In genomic region chr6:83153038-83153437, GRCm38 (mm10) we compare ENCODE assay signal across 30 mouse cellular contexts. TPM values are rescaled to one million over a fixed set of nuclear protein-coding genes. Genes with fewer than 3 reads are reported as not detected.
DNase-seq lines count a peak whose midpoint lies in the region; ATAC-seq lines count a peak whose summit lies in the region.
"Had no signal": no experiment of that assay in that cellular context is flagged by ENCODE, and none has a peak within 500 bp of the region (broad histone marks: within the 10 kb centered on the region; RNA-seq: fewer than 3 reads in every experiment).

No protein-coding gene starts in this region.

- H3K4me3 ChIP-seq in heart, embryonic 14.5 days (ENCODE audit: control insufficient read depth in 1 of 2, insufficient read depth in 1 of 2, low read depth in 1 of 2, low read length in 2 of 2): no peak overlapping the region
- H3K4me3 ChIP-seq in heart, embryonic 11.5 days (ENCODE audit: low read depth, low read length): no peak overlapping the region
- H3K4me3 ChIP-seq in liver, embryonic 16.5 days (ENCODE audit: low read depth, low read length): no peak overlapping the region
- no peak overlapping the region for H3K4me3 ChIP-seq in liver, embryonic 11.5 days (ENCODE audit: low read depth, low read length)
- no peak overlapping the region for H3K4me3 ChIP-seq in limb, embryonic 11.5 days (ENCODE audit: low read depth, low read length)
- H3K4me3 ChIP-seq: embryonic facial prominence, embryonic 12.5 days; embryonic facial prominence, embryonic 15.5 days; gastrocnemius, adult 2 months; heart, embryonic 10.5 days; heart, embryonic 15.5 days; hindbrain, embryonic 10.5 days; hindbrain, embryonic 13.5 days had no signal

- no peak overlapping the region for H3K4me2 ChIP-seq in heart, embryonic 14.5 days (ENCODE audit: low read length)
- no peak overlapping the region for H3K4me2 ChIP-seq in heart, embryonic 11.5 days
- H3K4me2 ChIP-seq in liver, embryonic 16.5 days (ENCODE audit: low read depth, low read length): no peak overlapping the region
- H3K4me2 ChIP-seq in liver, embryonic 11.5 days: no peak overlapping the region
- H3K4me2 ChIP-seq in limb, embryonic 11.5 days (ENCODE audit: low read depth, severe bottlenecking): no peak overlapping the region
- H3K4me2 ChIP-seq: embryonic facial prominence, embryonic 12.5 days; embryonic facial prominence, embryonic 15.5 days; heart, embryonic 15.5 days; hindbrain, embryonic 13.5 days had no signal

- no peak for DNase-seq in liver, embryonic 11.5 days (ENCODE audit: low spot score)
- DNase-seq in limb, embryonic 11.5 days (ENCODE audit: low spot score): peak; percentile 25
- no peak for DNase-seq in cerebellum, postnatal 36 days
- DNase-seq: adrenal gland, postnatal 10 days; adrenal gland, postnatal 36 days; B cell, adult 2 months; cerebellum, adult 18-20 months; cerebellum, adult 9-10 months; cerebellum, postnatal 14 days; forebrain, postnatal 0 days; gastrocnemius, adult 2 months; gastrocnemius, postnatal 14 days; heart, adult 18-20 months; heart, postnatal 10 days; heart, postnatal 36 days had no signal

- H3K27ac ChIP-seq in heart, embryonic 14.5 days (replicated peaks in 1 of 2; ENCODE audit: control insufficient read depth in 1 of 2, insufficient read depth in 1 of 2, low read depth in 2 of 2, low read length in 2 of 2): no peak overlapping the region
- H3K27ac ChIP-seq in heart, embryonic 11.5 days (ENCODE audit: low read depth, low read length): no peak overlapping the region
- no peak overlapping the region for H3K27ac ChIP-seq in liver, embryonic 16.5 days (ENCODE audit: low read length)
- no peak overlapping the region for H3K27ac ChIP-seq in liver, embryonic 11.5 days (ENCODE audit: low read depth, low read length)
- no peak overlapping the region for H3K27ac ChIP-seq in limb, embryonic 11.5 days (replicated peaks; ENCODE audit: low read depth, low read length)
- H3K27ac ChIP-seq: embryonic facial prominence, embryonic 12.5 days; embryonic facial prominence, embryonic 15.5 days; gastrocnemius, adult 2 months; heart, embryonic 10.5 days; heart, embryonic 15.5 days; hindbrain, embryonic 10.5 days; hindbrain, embryonic 13.5 days had no signal

- no peak overlapping the region for H3K9ac ChIP-seq in heart, embryonic 14.5 days (ENCODE audit: low read length)
- H3K9ac ChIP-seq in heart, embryonic 11.5 days (ENCODE audit: low read depth, low read length): no peak overlapping the region
- H3K9ac ChIP-seq in liver, embryonic 16.5 days (ENCODE audit: low read depth, low read length): no peak overlapping the region
- no peak overlapping the region for H3K9ac ChIP-seq in liver, embryonic 11.5 days (ENCODE audit: low read depth, low read length)
- no peak overlapping the region for H3K9ac ChIP-seq in limb, embryonic 11.5 days (ENCODE audit: low read length)
- H3K9ac ChIP-seq: embryonic facial prominence, embryonic 12.5 days; embryonic facial prominence, embryonic 15.5 days; forebrain, postnatal 0 days; heart, embryonic 15.5 days; hindbrain, embryonic 13.5 days had no signal

- peaks cover 5% of the 10 kb centered on the region in 2 experiments; a peak in 2 of 4 replicates for H3K4me1 ChIP-seq in heart, embryonic 14.5 days (ENCODE audit: control insufficient read depth in 2 of 2, insufficient read depth in 2 of 2, low read length in 2 of 2)
- peaks cover 12% of the 10 kb centered on the region for H3K4me1 ChIP-seq in heart, embryonic 11.5 days (ENCODE audit: control insufficient read depth, insufficient read depth, low read length)
- H3K4me1 ChIP-seq in liver, embryonic 16.5 days (ENCODE audit: control insufficient read depth, low read depth, low read length): peaks cover 6% of the 10 kb centered on the region
- peaks cover 10% of the 10 kb centered on the region; the same call in 1 of the 2 replicates for H3K4me1 ChIP-seq in liver, embryonic 11.5 days (replicated peaks; ENCODE audit: control insufficient read depth, insufficient read depth, low read length)
- H3K4me1 ChIP-seq in limb, embryonic 11.5 days (ENCODE audit: control insufficient read depth, insufficient read depth, low read length): peaks cover 7% of the 10 kb centered on the region; the same call in 1 of the 2 replicates

- H3K27me3 ChIP-seq in heart, embryonic 14.5 days (ENCODE audit: control insufficient read depth, insufficient read depth, low read length): no peaks in the 10 kb centered on the region
- H3K27me3 ChIP-seq in heart, embryonic 11.5 days (ENCODE audit: control insufficient read depth, insufficient read depth, low read length): peaks cover 3% of the 10 kb centered on the region; the same call in 1 of the 2 replicates
- H3K27me3 ChIP-seq in liver, embryonic 16.5 days (ENCODE audit: control insufficient read depth, insufficient read depth, low read depth, low read length): peaks cover 15% of the 10 kb centered on the region
- peaks cover 24% of the 10 kb centered on the region for H3K27me3 ChIP-seq in liver, embryonic 11.5 days (replicated peaks; ENCODE audit: control insufficient read depth, insufficient read depth, low read length)
- H3K27me3 ChIP-seq in limb, embryonic 11.5 days (ENCODE audit: control insufficient read depth, insufficient read depth, low read length): no peaks in the 10 kb centered on the region
- H3K27me3 ChIP-seq: CH12.LX; embryonic facial prominence, embryonic 12.5 days; embryonic facial prominence, embryonic 15.5 days; hindbrain, embryonic 13.5 days; Patski had no signal

- peaks cover 40% of the 10 kb centered on the region for H3K36me3 ChIP-seq in heart, embryonic 14.5 days (ENCODE audit: control insufficient read depth, insufficient read depth, low read length)
- H3K36me3 ChIP-seq in heart, embryonic 11.5 days (ENCODE audit: control insufficient read depth, insufficient read depth, low read length): peaks cover 6% of the 10 kb centered on the region; the same call in 1 of the 2 replicates
- no peaks in the 10 kb centered on the region for H3K36me3 ChIP-seq in liver, embryonic 16.5 days (ENCODE audit: control insufficient read depth, insufficient read depth)
- peaks cover 3% of the 10 kb centered on the region; the same call in 1 of the 2 replicates for H3K36me3 ChIP-seq in liver, embryonic 11.5 days (ENCODE audit: control insufficient read depth, insufficient read depth, low read length)
- peaks cover 2% of the 10 kb centered on the region; the same call in 1 of the 2 replicates for H3K36me3 ChIP-seq in limb, embryonic 11.5 days (ENCODE audit: control insufficient read depth, insufficient read depth, low read length)

- H3K9me3 ChIP-seq in heart, embryonic 14.5 days (ENCODE audit: control insufficient read depth, low read length): no peaks in the 10 kb centered on the region
- no peaks in the 10 kb centered on the region for H3K9me3 ChIP-seq in heart, embryonic 11.5 days (replicated peaks; ENCODE audit: control insufficient read depth, low read length)
- H3K9me3 ChIP-seq in liver, embryonic 16.5 days (replicated peaks; ENCODE audit: control insufficient read depth, low read length): no peaks in the 10 kb centered on the region
- H3K9me3 ChIP-seq in liver, embryonic 11.5 days (ENCODE audit: control insufficient read depth, low read length): no peaks in the 10 kb centered on the region
- H3K9me3 ChIP-seq in limb, embryonic 11.5 days (ENCODE audit: control insufficient read depth, low read length): no peaks in the 10 kb centered on the region
- H3K9me3 ChIP-seq: embryonic facial prominence, embryonic 12.5 days; embryonic facial prominence, embryonic 15.5 days; G1E; heart, embryonic 10.5 days; heart, embryonic 15.5 days; hindbrain, embryonic 10.5 days; hindbrain, embryonic 13.5 days had no signal

- ATAC-seq in heart, embryonic 14.5 days (ENCODE audit: insufficient number of reproducible peaks, insufficient read depth, low FRiP score, low read depth): peak; percentile 15; the same call in 1 of the 2 replicates
- no peak for ATAC-seq in heart, embryonic 11.5 days (replicated peaks; ENCODE audit: insufficient number of reproducible peaks, low FRiP score, low TSS enrichment)
- 0 out of 2 replicates have a peak, but pooled peaks have one; percentile 30 for ATAC-seq in liver, embryonic 16.5 days (ENCODE audit: low read depth)
- no peak for ATAC-seq in liver, embryonic 11.5 days (replicated peaks; ENCODE audit: low FRiP score)
- ATAC-seq in limb, embryonic 11.5 days (ENCODE audit: insufficient number of reproducible peaks, low FRiP score, low TSS enrichment, low read depth): no peak
- ATAC-seq: forebrain, embryonic 14.5 days; forebrain, postnatal 0 days; hindbrain, embryonic 16.5 days; inflammation-experienced regulatory T-cells, adult 6 months; Patski had no signal

- 84% methylated on average over 12 of the region's 12 CpGs for WGBS in heart, embryonic 14.5 days
- WGBS in heart, embryonic 11.5 days (ENCODE audit: insufficient replicate concordance): 85% methylated on average over 12 of the region's 12 CpGs
- 72% methylated on average over 12 of the region's 12 CpGs for WGBS in liver, embryonic 16.5 days (ENCODE audit: insufficient replicate concordance)
- 88% methylated on average over 12 of the region's 12 CpGs for WGBS in liver, embryonic 11.5 days
- WGBS in limb, embryonic 11.5 days: 85% methylated on average over 12 of the region's 12 CpGs

RNA-seq across cellular contexts. Expression of gene Wdr54, which starts 3.2 kb away (rescaled TPM):
- 6.0 and 6.2 TPM in 2 replicates for polyA plus RNA-seq in heart, embryonic 14.5 days (2014; fragmentation: Nextera tagmentation; extraction: Ambion mirVana)
- 4.5 and 6.9 TPM in 2 replicates for polyA plus RNA-seq in heart, embryonic 11.5 days (2014; fragmentation: Nextera tagmentation; extraction: Ambion mirVana)
- polyA plus RNA-seq in liver, embryonic 16.5 days (2015; fragmentation: Nextera tagmentation; extraction: Ambion mirVana): 0.39 and 0.85 TPM in 2 replicates
- polyA plus RNA-seq in liver, embryonic 11.5 days (2014; fragmentation: Nextera tagmentation; extraction: Ambion mirVana): 2.3 and 4.3 TPM in 2 replicates
- polyA plus RNA-seq in limb, embryonic 11.5 days (2014; fragmentation: Nextera tagmentation; extraction: Ambion mirVana): 11.5 and 13.7 TPM in 2 replicates
- polyA plus RNA-seq: G1E had no signal

RNA-seq across cellular contexts. Expression of gene 1700003E16Rik, which starts 3.2 kb away (rescaled TPM):
- polyA plus RNA-seq in heart, embryonic 14.5 days (2014; fragmentation: Nextera tagmentation; extraction: Ambion mirVana): 0.31 and 0.43 TPM in 2 replicates
- polyA plus RNA-seq in heart, embryonic 11.5 days (2014; fragmentation: Nextera tagmentation; extraction: Ambion mirVana): 0.14 and 0.27 TPM in 2 replicates
- polyA plus RNA-seq in liver, embryonic 16.5 days (2015; fragmentation: Nextera tagmentation; extraction: Ambion mirVana): 0.15 and 0.30 TPM in 2 replicates
- polyA plus RNA-seq in liver, embryonic 11.5 days (2014; fragmentation: Nextera tagmentation; extraction: Ambion mirVana): 0.08 and 0.12 TPM in 2 replicates
- polyA plus RNA-seq in limb, embryonic 11.5 days (2014; fragmentation: Nextera tagmentation; extraction: Ambion mirVana): 0.58 and 1.1 TPM in 2 replicates
- polyA plus RNA-seq: G1E; inflammation-experienced regulatory T-cells, adult 6 months had no signal

RNA-seq across cellular contexts. Expression of gene Dctn1, which starts 12.7 kb away (rescaled TPM):
- 53.1 and 60.2 TPM in 2 replicates for polyA plus RNA-seq in heart, embryonic 14.5 days (2014; fragmentation: Nextera tagmentation; extraction: Ambion mirVana)
- 49.7 and 61.1 TPM in 2 replicates for polyA plus RNA-seq in heart, embryonic 11.5 days (2014; fragmentation: Nextera tagmentation; extraction: Ambion mirVana)
- polyA plus RNA-seq in liver, embryonic 16.5 days (2015; fragmentation: Nextera tagmentation; extraction: Ambion mirVana): 23.0 and 26.9 TPM in 2 replicates
- 56.3 and 63.4 TPM in 2 replicates for polyA plus RNA-seq in liver, embryonic 11.5 days (2014; fragmentation: Nextera tagmentation; extraction: Ambion mirVana)
- polyA plus RNA-seq in limb, embryonic 11.5 days (2014; fragmentation: Nextera tagmentation; extraction: Ambion mirVana): 70.4 and 71.4 TPM in 2 replicates

RNA-seq across cellular contexts. Expression of gene Rtkn, which starts 17.8 kb away (rescaled TPM):
- polyA plus RNA-seq in heart, embryonic 14.5 days (2014; fragmentation: Nextera tagmentation; extraction: Ambion mirVana): 9.9 and 11.6 TPM in 2 replicates
- 10.8 and 12.4 TPM in 2 replicates for polyA plus RNA-seq in heart, embryonic 11.5 days (2014; fragmentation: Nextera tagmentation; extraction: Ambion mirVana)
- polyA plus RNA-seq in liver, embryonic 16.5 days (2015; fragmentation: Nextera tagmentation; extraction: Ambion mirVana): 16.1 and 16.4 TPM in 2 replicates
- polyA plus RNA-seq in liver, embryonic 11.5 days (2014; fragmentation: Nextera tagmentation; extraction: Ambion mirVana): 14.7 and 15.4 TPM in 2 replicates
- 29.2 and 30.5 TPM in 2 replicates for polyA plus RNA-seq in limb, embryonic 11.5 days (2014; fragmentation: Nextera tagmentation; extraction: Ambion mirVana)

RNA-seq across cellular contexts. Expression of gene Ino80b, which starts 27.8 kb away (rescaled TPM):
- polyA plus RNA-seq in heart, embryonic 14.5 days (2014; fragmentation: Nextera tagmentation; extraction: Ambion mirVana): 10.3 and 11.3 TPM in 2 replicates
- 11.1 and 12.2 TPM in 2 replicates for polyA plus RNA-seq in heart, embryonic 11.5 days (2014; fragmentation: Nextera tagmentation; extraction: Ambion mirVana)
- polyA plus RNA-seq in liver, embryonic 16.5 days (2015; fragmentation: Nextera tagmentation; extraction: Ambion mirVana): 4.1 and 5.2 TPM in 2 replicates
- polyA plus RNA-seq in liver, embryonic 11.5 days (2014; fragmentation: Nextera tagmentation; extraction: Ambion mirVana): 15.8 and 17.6 TPM in 2 replicates
- 20.8 and 21.7 TPM in 2 replicates for polyA plus RNA-seq in limb, embryonic 11.5 days (2014; fragmentation: Nextera tagmentation; extraction: Ambion mirVana)

Comparison
In these comparisons a context has a peak if more than half of its experiments do, and no peak if none do; other contexts are left out.
1. ATAC-seq: peak in heart, embryonic 14.5 days (single experiment) and liver, embryonic 16.5 days (single experiment); none in heart, embryonic 11.5 days (single experiment), liver, embryonic 11.5 days (single experiment) and limb, embryonic 11.5 days (single experiment).